ENCODE assay signal across 21 mouse cellular contexts in the genomic region with DNA sequence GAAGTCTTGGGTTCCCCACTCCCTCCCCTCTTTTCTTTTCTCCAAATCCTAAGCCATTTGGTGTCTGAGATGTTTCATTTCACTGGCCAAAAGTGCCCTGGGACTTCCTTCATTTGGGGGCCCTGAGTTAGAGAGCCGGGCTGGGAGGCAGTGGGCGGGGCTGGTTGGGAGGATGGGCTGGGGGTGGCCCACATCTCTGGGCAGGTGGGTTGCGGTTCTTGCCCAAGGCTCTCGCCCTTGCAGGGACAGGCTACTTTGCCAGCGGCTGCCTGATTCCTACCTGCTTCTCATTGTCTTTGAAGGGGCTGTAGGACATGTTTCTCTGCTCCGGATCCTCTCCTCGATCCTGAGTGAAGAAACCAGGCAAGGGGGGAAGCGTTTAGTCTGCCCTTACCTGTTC. TPM values are rescaled to one million over a fixed set of nuclear protein-coding genes. Genes with fewer than 3 reads are reported as not detected.
DNase-seq lines count a peak whose midpoint lies in the region; ATAC-seq lines count a peak whose summit lies in the region.
"Had no signal": no experiment of that assay in that cellular context is flagged by ENCODE, and none has a peak within 500 bp of the region (broad histone marks: within the 10 kb centered on the region; RNA-seq: fewer than 3 reads in every experiment).

No protein-coding gene starts in this region.

- peak overlapping the region; percentile 97 for H3K27ac ChIP-seq in forebrain, embryonic 13.5 days
- peak overlapping the region; percentile 90 for H3K27ac ChIP-seq in hindbrain, embryonic 10.5 days
- peak overlapping the region; percentile 98 for H3K27ac ChIP-seq in midbrain, embryonic 11.5 days (ENCODE audit: low read depth, low read length)
- peak overlapping the region; percentile 72; the same call in 1 of the 2 replicates for H3K27ac ChIP-seq in neural tube, embryonic 14.5 days (ENCODE audit: low read depth, low read length)
- H3K27ac ChIP-seq: kidney, postnatal 0 days; macrophage had no signal

- WGBS in forebrain, embryonic 13.5 days: 86% methylated on average over 8 of the region's 8 CpGs
- WGBS in hindbrain, embryonic 10.5 days: 84% methylated on average over 8 of the region's 8 CpGs
- 81% methylated on average over 8 of the region's 8 CpGs for WGBS in midbrain, embryonic 11.5 days
- WGBS in neural tube, embryonic 14.5 days: 83% methylated on average over 8 of the region's 8 CpGs

- no peaks in the 10 kb centered on the region for H3K27me3 ChIP-seq in forebrain, embryonic 13.5 days
- H3K27me3 ChIP-seq in hindbrain, embryonic 10.5 days (ENCODE audit: insufficient read depth, poor library complexity, severe bottlenecking): no peaks in the 10 kb centered on the region
- no peaks in the 10 kb centered on the region for H3K27me3 ChIP-seq in midbrain, embryonic 11.5 days (ENCODE audit: control insufficient read depth, insufficient read depth, low read length)
- no peaks in the 10 kb centered on the region for H3K27me3 ChIP-seq in neural tube, embryonic 14.5 days (ENCODE audit: control insufficient read depth, insufficient read depth, low read length)
- H3K27me3 ChIP-seq: intestine, embryonic 15.5 days had no signal

- H3K4me2 ChIP-seq in forebrain, embryonic 13.5 days: no peak overlapping the region
- H3K4me2 ChIP-seq in midbrain, embryonic 11.5 days: no peak overlapping the region
- H3K4me2 ChIP-seq in neural tube, embryonic 14.5 days (ENCODE audit: low read depth, low read length): no peak overlapping the region
- H3K4me2 ChIP-seq: intestine, embryonic 15.5 days had no signal

- no peak overlapping the region for H3K4me3 ChIP-seq in forebrain, embryonic 13.5 days
- no peak overlapping the region for H3K4me3 ChIP-seq in hindbrain, embryonic 10.5 days
- no peak overlapping the region for H3K4me3 ChIP-seq in midbrain, embryonic 11.5 days (ENCODE audit: low read depth, low read length)
- no peak overlapping the region for H3K4me3 ChIP-seq in neural tube, embryonic 14.5 days (ENCODE audit: low read depth, low read length)
- H3K4me3 ChIP-seq: erythroblast, embryonic 14.5 days; heart, adult 2 months; intestine, embryonic 15.5 days had no signal

- no peaks in the 10 kb centered on the region for H3K9me3 ChIP-seq in forebrain, embryonic 13.5 days (replicated peaks)
- no peaks in the 10 kb centered on the region for H3K9me3 ChIP-seq in hindbrain, embryonic 10.5 days
- no peaks in the 10 kb centered on the region for H3K9me3 ChIP-seq in midbrain, embryonic 11.5 days (ENCODE audit: control insufficient read depth, low read length)
- H3K9me3 ChIP-seq in neural tube, embryonic 14.5 days (ENCODE audit: control insufficient read depth, low read length): no peaks in the 10 kb centered on the region
- H3K9me3 ChIP-seq: intestine, embryonic 15.5 days had no signal

- no peak for DNase-seq in hindbrain, embryonic 10.5 days (ENCODE audit: low spot score)
- DNase-seq in midbrain, embryonic 11.5 days (ENCODE audit: low spot score, missing footprints): no peak
- DNase-seq in testis, postnatal 10 days (ENCODE audit: low spot score): no peak
- no peak for DNase-seq in embryo, embryonic 10.5 days (ENCODE audit: low spot score)
- no peak for DNase-seq in adrenal gland, adult 18-20 months (ENCODE audit: low spot score in 2 of 2)
- DNase-seq: adrenal gland, postnatal 14 days; cerebellum, postnatal 14 days; heart, adult 2 months; thymus, adult 2 months had no signal

- H3K36me3 ChIP-seq in forebrain, embryonic 13.5 days (ENCODE audit: poor library complexity, severe bottlenecking): no peaks in the 10 kb centered on the region
- H3K36me3 ChIP-seq in hindbrain, embryonic 10.5 days: no peaks in the 10 kb centered on the region
- no peaks in the 10 kb centered on the region for H3K36me3 ChIP-seq in midbrain, embryonic 11.5 days (ENCODE audit: control insufficient read depth, insufficient read depth, low read length)
- H3K36me3 ChIP-seq in neural tube, embryonic 14.5 days (ENCODE audit: control insufficient read depth, insufficient read depth, low read length): no peaks in the 10 kb centered on the region
- H3K36me3 ChIP-seq: intestine, embryonic 15.5 days had no signal

- no peak overlapping the region for H3K9ac ChIP-seq in forebrain, embryonic 13.5 days
- 0 out of 2 replicates have a peak overlapping the region, but pooled peaks have one; percentile 3 for H3K9ac ChIP-seq in midbrain, embryonic 11.5 days (ENCODE audit: low read length)
- no peak overlapping the region for H3K9ac ChIP-seq in neural tube, embryonic 14.5 days (replicated peaks; ENCODE audit: low read depth, low read length)
- H3K9ac ChIP-seq: intestine, embryonic 15.5 days had no signal

- ATAC-seq in forebrain, embryonic 13.5 days: no peak
- ATAC-seq in midbrain, embryonic 11.5 days (ENCODE audit: low FRiP score): no peak
- no peak for ATAC-seq in neural tube, embryonic 14.5 days (ENCODE audit: low read depth)
- ATAC-seq: CD4-positive, CD25-positive, alpha-beta regulatory T cell, adult 4 months; intestine, embryonic 15.5 days had no signal

- H3K4me1 ChIP-seq in forebrain, embryonic 13.5 days: peaks cover 69% of the 10 kb centered on the region
- peaks cover 79% of the 10 kb centered on the region for H3K4me1 ChIP-seq in hindbrain, embryonic 10.5 days (replicated peaks)
- H3K4me1 ChIP-seq in midbrain, embryonic 11.5 days (ENCODE audit: control insufficient read depth, insufficient read depth, low read length): peaks cover 57% of the 10 kb centered on the region
- peaks cover 10% of the 10 kb centered on the region for H3K4me1 ChIP-seq in neural tube, embryonic 14.5 days (ENCODE audit: control insufficient read depth, insufficient read depth, low read length)

RNA-seq across cellular contexts. Expression of a gene that starts 24.2 kb away (rescaled TPM):
- 85.2 and 86.3 TPM in 2 replicates for polyA plus RNA-seq in forebrain, embryonic 13.5 days (2015; fragmentation: Nextera tagmentation; extraction: Ambion mirVana)
- polyA plus RNA-seq in hindbrain, embryonic 10.5 days (2016; fragmentation: Nextera tagmentation; extraction: Ambion mirVana): 51.4 and 61.3 TPM in 2 replicates
- 34.7 and 36.3 TPM in 2 replicates for polyA plus RNA-seq in midbrain, embryonic 11.5 days (2014; fragmentation: Nextera tagmentation; extraction: Ambion mirVana)
- 33.2 and 36.3 TPM in 2 replicates for polyA plus RNA-seq in neural tube, embryonic 14.5 days (2014; fragmentation: Nextera tagmentation; extraction: Ambion mirVana)
- 10 to 100 TPM; 26.3 to 28.4 TPM for total RNA-seq in adrenal gland, adult 18-20 months (2021)

RNA-seq across cellular contexts. Expression of a gene that starts 52.7 kb away (rescaled TPM):
- polyA plus RNA-seq in forebrain, embryonic 13.5 days (2015; fragmentation: Nextera tagmentation; extraction: Ambion mirVana): not detected in 2 replicates
- polyA plus RNA-seq in hindbrain, embryonic 10.5 days (2016; fragmentation: Nextera tagmentation; extraction: Ambion mirVana): not detected in 2 replicates
- not detected in 2 replicates for polyA plus RNA-seq in midbrain, embryonic 11.5 days (2014; fragmentation: Nextera tagmentation; extraction: Ambion mirVana)
- polyA plus RNA-seq in neural tube, embryonic 14.5 days (2014; fragmentation: Nextera tagmentation; extraction: Ambion mirVana): not detected in 2 replicates
- not detected for total RNA-seq in adrenal gland, adult 18-20 months (2021)
- total RNA-seq: adrenal gland, postnatal 14 days; heart, adult 2 months; layer of hippocampus, adult 8-10 months; MEL had no signal
- polyA plus RNA-seq: CD4-positive, CD25-positive, alpha-beta regulatory T cell, adult 4 months; erythroblast, embryonic 14.5 days; heart, adult 2 months; heart, postnatal 0 days; kidney, postnatal 0 days; limb, embryonic 14.5 days; liver, embryonic 16.5 days; macrophage had no signal
